Mouse (Mus musculus): ENCODE measurements around the gene Crtc3. TPM values are rescaled to one million over a fixed set of nuclear protein-coding genes. Genes with fewer than 3 reads are reported as not detected.

Crtc3 gene
- polyA plus RNA-seq, 1 experiment from 2014 or later: 17.8 TPM

- no peak overlapping the region for H3K9ac ChIP-seq (ENCODE audit: low read length)
- H3K9me3 ChIP-seq (replicated peaks; ENCODE audit: control insufficient read depth, low read length): no peaks in the 10 kb centered on the region
- peaks cover 10% of the 10 kb centered on the region for H3K4me1 ChIP-seq (ENCODE audit: control insufficient read depth, insufficient read depth, low read length)
- no peaks in the 10 kb centered on the region for H3K36me3 ChIP-seq (ENCODE audit: control insufficient read depth, insufficient read depth)
- WGBS: 69% methylated on average over 3 of the region's 3 CpGs
- H3K27me3 ChIP-seq (ENCODE audit: control insufficient read depth, insufficient read depth, low read length): no peaks in the 10 kb centered on the region; the same call in 1 of the 2 replicates
- H3K27ac ChIP-seq (ENCODE audit: low read length): no peak overlapping the region
- ATAC-seq (replicated peaks; ENCODE audit: extremely low read depth, insufficient read depth, low FRiP score): no peak
- H3K4me2 ChIP-seq (ENCODE audit: low read depth, low read length): no peak overlapping the region
- no peak overlapping the region for H3K4me3 ChIP-seq (ENCODE audit: low read length)
These were observed 112.1 kb downstream of the Crtc3 start for GRCm38 (mm10) chr7:80576626-80577025.

GRCm38 (mm10) chr7:80575750-80576149 lies 112.9 kb downstream of the Crtc3 start:
- Histone ChIP-seq H3K36me3 (ENCODE audit: control insufficient read depth, insufficient read depth) (no peaks in the 10 kb centered on the region), H3K9me3 (replicated peaks; ENCODE audit: control insufficient read depth, low read length) (no peaks in the 10 kb centered on the region), H3K9ac (ENCODE audit: low read length) (no peak overlapping the region), H3K4me3 (ENCODE audit: low read length) (no peak overlapping the region), H3K4me2 (ENCODE audit: low read depth, low read length) (no peak overlapping the region), H3K27ac (ENCODE audit: low read length) (no peak overlapping the region), H3K27me3 (ENCODE audit: control insufficient read depth, insufficient read depth, low read length) (no peaks in the 10 kb centered on the region; the same call in 1 of the 2 replicates), H3K4me1 (ENCODE audit: control insufficient read depth, insufficient read depth, low read length) (peaks cover 10% of the 10 kb centered on the region)
- 72% methylated on average over 9 of the region's 9 CpGs for WGBS
- ATAC-seq (replicated peaks; ENCODE audit: extremely low read depth, insufficient read depth, low FRiP score): no peak

- H3K4me2 ChIP-seq (ENCODE audit: low read depth, low read length): no peak overlapping the region
- ATAC-seq (replicated peaks; ENCODE audit: extremely low read depth, insufficient read depth, low FRiP score): no peak
- H3K27ac ChIP-seq (ENCODE audit: low read length): no peak overlapping the region
- H3K9me3 ChIP-seq (replicated peaks; ENCODE audit: control insufficient read depth, low read length): no peaks in the 10 kb centered on the region
- no peak overlapping the region for H3K4me3 ChIP-seq (ENCODE audit: low read length)
- H3K27me3 ChIP-seq (ENCODE audit: control insufficient read depth, insufficient read depth, low read length): no peaks in the 10 kb centered on the region; the same call in 1 of the 2 replicates
- H3K4me1 ChIP-seq (ENCODE audit: control insufficient read depth, insufficient read depth, low read length): peaks cover 6% of the 10 kb centered on the region; the same call in 1 of the 2 replicates
- WGBS: 58% methylated on average over 3 of the region's 3 CpGs
- no peaks in the 10 kb centered on the region for H3K36me3 ChIP-seq (ENCODE audit: control insufficient read depth, insufficient read depth)
- no peak overlapping the region for H3K9ac ChIP-seq (ENCODE audit: low read length)
These were observed 115.6 kb downstream of the Crtc3 start for GRCm38 (mm10) chr7:80573076-80573475.

- no peaks in the 10 kb centered on the region for H3K4me1 ChIP-seq (ENCODE audit: control insufficient read depth, insufficient read depth, low read length)
- 82% methylated on average over 8 of the region's 8 CpGs for WGBS
- no peak for ATAC-seq (replicated peaks; ENCODE audit: extremely low read depth, insufficient read depth, low FRiP score)
These were observed 120.7 kb downstream of the Crtc3 start for GRCm38 (mm10) chr7:80567982-80568381.

GRCm38 (mm10) chr7:80561931-80562330 lies 126.7 kb downstream of the Crtc3 start:
- Histone ChIP-seq H3K4me1 (ENCODE audit: control insufficient read depth, insufficient read depth, low read length) (no peaks in the 10 kb centered on the region), H3K9ac (ENCODE audit: low read length) (no peak overlapping the region), H3K4me3 (ENCODE audit: low read length) (no peak overlapping the region), H3K27ac (ENCODE audit: low read length) (no peak overlapping the region), H3K4me2 (ENCODE audit: low read depth, low read length) (no peak overlapping the region), H3K9me3 (replicated peaks; ENCODE audit: control insufficient read depth, low read length) (peaks cover 3% of the 10 kb centered on the region; the same call in 1 of the 2 replicates), H3K27me3 (ENCODE audit: control insufficient read depth, insufficient read depth, low read length) (no peaks in the 10 kb centered on the region), H3K36me3 (ENCODE audit: control insufficient read depth, insufficient read depth) (no peaks in the 10 kb centered on the region)
- WGBS: 72% methylated on average over 5 of the region's 5 CpGs
- ATAC-seq (replicated peaks; ENCODE audit: extremely low read depth, insufficient read depth, low FRiP score): no peak

More at GRCm38 (mm10) chr7:80567982-80568381, 120.7 kb downstream of the Crtc3 start:
- no peak overlapping the region for H3K27ac ChIP-seq (ENCODE audit: low read length)
- H3K9ac ChIP-seq (ENCODE audit: low read length): no peak overlapping the region
- no peaks in the 10 kb centered on the region for H3K36me3 ChIP-seq (ENCODE audit: control insufficient read depth, insufficient read depth)
- no peak overlapping the region for H3K4me2 ChIP-seq (ENCODE audit: low read depth, low read length)
- no peak overlapping the region for H3K4me3 ChIP-seq (ENCODE audit: low read length)
- H3K9me3 ChIP-seq (replicated peaks; ENCODE audit: control insufficient read depth, low read length): no peaks in the 10 kb centered on the region
- no peaks in the 10 kb centered on the region; the same call in 1 of the 2 replicates for H3K27me3 ChIP-seq (ENCODE audit: control insufficient read depth, insufficient read depth, low read length)

GRCm38 (mm10) chr7:80561271-80561670 lies 127.4 kb downstream of the Crtc3 start:
- no peak overlapping the region for H3K4me2 ChIP-seq (ENCODE audit: low read depth, low read length)
- no peaks in the 10 kb centered on the region for H3K36me3 ChIP-seq (ENCODE audit: control insufficient read depth, insufficient read depth)
- peaks cover 3% of the 10 kb centered on the region; the same call in 1 of the 2 replicates for H3K9me3 ChIP-seq (replicated peaks; ENCODE audit: control insufficient read depth, low read length)
- H3K27me3 ChIP-seq (ENCODE audit: control insufficient read depth, insufficient read depth, low read length): no peaks in the 10 kb centered on the region
- peaks cover 5% of the 10 kb centered on the region for H3K4me1 ChIP-seq (ENCODE audit: control insufficient read depth, insufficient read depth, low read length)
- H3K9ac ChIP-seq (ENCODE audit: low read length): no peak overlapping the region
- ATAC-seq (replicated peaks; ENCODE audit: extremely low read depth, insufficient read depth, low FRiP score): no peak
- no peak overlapping the region for H3K4me3 ChIP-seq (ENCODE audit: low read length)
- WGBS: 78% methylated on average over 9 of the region's 9 CpGs
- H3K27ac ChIP-seq (ENCODE audit: low read length): no peak overlapping the region

GRCm38 (mm10) chr7:80558572-80558971 lies 130.1 kb downstream of the Crtc3 start:
- Histone ChIP-seq H3K4me2 (ENCODE audit: low read depth, low read length) (no peak overlapping the region), H3K9me3 (replicated peaks; ENCODE audit: control insufficient read depth, low read length) (peaks cover 3% of the 10 kb centered on the region; the same call in 1 of the 2 replicates), H3K4me1 (ENCODE audit: control insufficient read depth, insufficient read depth, low read length) (peaks cover 25% of the 10 kb centered on the region), H3K36me3 (ENCODE audit: control insufficient read depth, insufficient read depth) (no peaks in the 10 kb centered on the region), H3K27me3 (ENCODE audit: control insufficient read depth, insufficient read depth, low read length) (no peaks in the 10 kb centered on the region), H3K9ac (ENCODE audit: low read length) (no peak overlapping the region), H3K27ac (ENCODE audit: low read length) (no peak overlapping the region), H3K4me3 (ENCODE audit: low read length) (no peak overlapping the region)
- 50% methylated on average over 5 of the region's 5 CpGs for WGBS
- no peak for ATAC-seq (replicated peaks; ENCODE audit: extremely low read depth, insufficient read depth, low FRiP score)

- H3K4me1 ChIP-seq (ENCODE audit: control insufficient read depth, insufficient read depth, low read length): peaks cover 25% of the 10 kb centered on the region
- WGBS: 60% methylated on average over 8 of the region's 8 CpGs
- no peaks in the 10 kb centered on the region for H3K27me3 ChIP-seq (ENCODE audit: control insufficient read depth, insufficient read depth, low read length)
- H3K27ac ChIP-seq (ENCODE audit: low read length): no peak overlapping the region
- H3K36me3 ChIP-seq (ENCODE audit: control insufficient read depth, insufficient read depth): no peaks in the 10 kb centered on the region
- ATAC-seq (replicated peaks; ENCODE audit: extremely low read depth, insufficient read depth, low FRiP score): no peak
- no peak overlapping the region for H3K4me3 ChIP-seq (ENCODE audit: low read length)
- H3K9ac ChIP-seq (ENCODE audit: low read length): no peak overlapping the region
- peaks cover 3% of the 10 kb centered on the region; the same call in 1 of the 2 replicates for H3K9me3 ChIP-seq (replicated peaks; ENCODE audit: control insufficient read depth, low read length)
- no peak overlapping the region for H3K4me2 ChIP-seq (ENCODE audit: low read depth, low read length)
These were observed 130.6 kb downstream of the Crtc3 start for GRCm38 (mm10) chr7:80558101-80558500.

GRCm38 (mm10) chr7:80557161-80557560 lies 131.5 kb downstream of the Crtc3 start:
- 64% methylated on average over 4 of the region's 4 CpGs for WGBS
- H3K27ac ChIP-seq (ENCODE audit: low read length): peak overlapping the region; percentile 35; the same call in 1 of the 2 replicates
- H3K4me1 ChIP-seq (ENCODE audit: control insufficient read depth, insufficient read depth, low read length): peaks cover 25% of the 10 kb centered on the region
- no peak overlapping the region for H3K4me3 ChIP-seq (ENCODE audit: low read length)
- ATAC-seq (replicated peaks; ENCODE audit: extremely low read depth, insufficient read depth, low FRiP score): no peak
- H3K9me3 ChIP-seq (replicated peaks; ENCODE audit: control insufficient read depth, low read length): peaks cover 3% of the 10 kb centered on the region; the same call in 1 of the 2 replicates
- no peaks in the 10 kb centered on the region for H3K27me3 ChIP-seq (ENCODE audit: control insufficient read depth, insufficient read depth, low read length)
- no peak overlapping the region for H3K9ac ChIP-seq (ENCODE audit: low read length)
- H3K4me2 ChIP-seq (ENCODE audit: low read depth, low read length): no peak overlapping the region
- H3K36me3 ChIP-seq (ENCODE audit: control insufficient read depth, insufficient read depth): no peaks in the 10 kb centered on the region

All from heart, embryonic 16.5 days (tissue).